Mouse (Mus musculus): ENCODE data around the gene Gm10134.
"Not testable (repeated sequence)": the region's sequence is repeated elsewhere in the genome, so short reads cannot be mapped to it uniquely, and the experiment has no call there.

DNA sequence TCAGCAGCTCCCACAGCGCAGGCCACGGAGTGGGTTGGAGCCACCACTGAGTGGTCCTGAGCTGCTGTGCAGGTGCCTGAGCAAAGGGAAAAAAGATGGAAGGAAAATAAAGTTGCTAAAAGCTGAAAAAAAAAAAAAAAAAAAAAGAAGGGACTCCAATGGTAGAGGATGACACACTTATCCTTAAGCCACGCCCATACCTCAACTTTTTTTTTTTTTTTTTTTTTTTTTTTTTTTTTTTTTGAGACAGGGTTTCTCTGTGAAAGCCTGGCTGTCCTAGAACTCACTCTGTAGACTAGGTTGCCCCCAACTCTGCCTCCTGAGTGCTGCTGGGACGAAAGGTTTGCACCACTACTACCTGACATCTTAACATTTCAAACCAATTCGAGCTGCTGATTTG, 27.9 kb upstream of the Gm10134 start:
- TF ChIP-seq CTCF, EP300 (IDR thresholded peaks at IDR 0.05; ENCODE audit: low read depth): not testable (repeated sequence)

All from heart, postnatal 0 days (tissue).